Mouse (Mus musculus) layer of hippocampus, adult 9-10 months (tissue): ENCODE measurements at regions not wholly inside any gene's neighbourhood (a gene's known extent, or its start where the extent isn't known, plus 50 kb on each side); places are given as distances from the start of the nearest gene placed in this dataset.
"Not testable (repeated sequence)": the region's sequence is repeated elsewhere in the genome, so short reads cannot be mapped to it uniquely, and the experiment has no call there.

Source experiments
- DNase-seq: peaks from one replicate; pipeline ENCODE4 v3.0.0; 2022; ENCODE audit warnings: low spot score

- no peak for DNase-seq
Observed at GRCm38 (mm10) chr2:107117564-107117963, 58.1 kb upstream of the Fshb start.

GRCm38 (mm10) chr2:107118711-107119474, 59.4 kb upstream of the Fshb start:
- no peak for DNase-seq

GRCm38 (mm10) chr2:107119697-107120096, 60.2 kb upstream of the Fshb start:
- DNase-seq: no peak

- DNase-seq: no peak
Observed at GRCm38 (mm10) chr2:107133186-107133585, 73.7 kb upstream of the Fshb start.

GRCm38 (mm10) chr2:107149317-107149716, 89.9 kb upstream of the Fshb start:
- DNase-seq: no peak

- no peak for DNase-seq
Observed at GRCm38 (mm10) chr2:107149851-107150250, 90.4 kb upstream of the Fshb start.

GRCm38 (mm10) chr2:107150373-107150772, 90.9 kb upstream of the Fshb start:
- no peak for DNase-seq

- DNase-seq: no peak
Observed at GRCm38 (mm10) chr2:107151878-107152277, 92.4 kb upstream of the Fshb start.

GRCm38 (mm10) chr2:107158836-107159402, 99.5 kb upstream of the Fshb start:
- DNase-seq: not testable (repeated sequence)

GRCm38 (mm10) chr2:107175721-107176120, 114.7 kb upstream of the Kcna4 start:
- peak; percentile 9 for DNase-seq

- DNase-seq: no peak
Observed at GRCm38 (mm10) chr2:107183066-107183465, 107.4 kb upstream of the Kcna4 start.

GRCm38 (mm10) chr2:107184864-107185263, 105.6 kb upstream of the Kcna4 start:
- DNase-seq: no peak

GRCm38 (mm10) chr2:107201856-107202473, 88.5 kb upstream of the Kcna4 start:
- DNase-seq: no peak

- peak; percentile 31 for DNase-seq
Observed at GRCm38 (mm10) chr2:107202474-107202858, 88.0 kb upstream of the Kcna4 start.

GRCm38 (mm10) chr2:107221544-107221943, 68.9 kb upstream of the Kcna4 start:
- no peak for DNase-seq

GRCm38 (mm10) chr2:107224679-107225078, 65.8 kb upstream of the Kcna4 start:
- DNase-seq: no peak

- no peak for DNase-seq
Observed at GRCm38 (mm10) chr2:107227486-107227885, 63.0 kb upstream of the Kcna4 start.

- no peak for DNase-seq
Observed at GRCm38 (mm10) chr2:107228287-107228686, 62.2 kb upstream of the Kcna4 start.

GRCm38 (mm10) chr2:107231680-107232079, 58.8 kb upstream of the Kcna4 start:
- DNase-seq: no peak

GRCm38 (mm10) chr2:107232885-107233284, 57.6 kb upstream of the Kcna4 start:
- no peak for DNase-seq
